Mouse (Mus musculus) heart, embryonic 13.5 days (tissue): Measurements from ENCODE around the gene Lilrb4a. TPM values are rescaled to one million over a fixed set of nuclear protein-coding genes. Genes with fewer than 3 reads are reported as not detected.
"Not testable (repeated sequence)": the region's sequence is repeated elsewhere in the genome, so short reads cannot be mapped to it uniquely, and the experiment has no call there.

Experiments used
- ATAC-seq: fragments of 200-750 bp; cut with Nextera tagmentation; 2 replicates; pipeline ENCODE4 v1.8.0; 2017; ENCODE audit warnings: moderate TSS enrichment; ENCODE audit not compliant: insufficient number of reproducible peaks, low FRiP score, low TSS enrichment; ENCODE audit errors: extremely low read depth
- H3K27ac ChIP-seq: fragments of 300-500 bp; sonication (generic); replicated peaks from 2 replicates; pipeline ENCODE4 v1.5.1; 2015; ENCODE audit warnings: moderate library complexity, mild to moderate bottlenecking, inconsistent platforms
- H3K27me3 ChIP-seq: fragments of 300-500 bp; sonication (generic); replicated peaks from 2 replicates; pipeline ENCODE4 v1.6.1; 2015; ENCODE audit warnings: mild to moderate bottlenecking, inconsistent platforms
- H3K36me3 ChIP-seq: fragments of 300-500 bp; sonication (generic); 2 replicates; pipeline ENCODE4 v1.6.1; 2015; ENCODE audit warnings: mild to moderate bottlenecking, inconsistent platforms
- H3K4me1 ChIP-seq: fragments of 300-500 bp; sonication (generic); 2 replicates; pipeline ENCODE4 v1.6.1; 2015; ENCODE audit warnings: inconsistent platforms
- H3K4me2 ChIP-seq: fragments of 300-500 bp; sonication (generic); 2 replicates; pipeline ENCODE4 v1.6.1; 2015; ENCODE audit warnings: inconsistent platforms, mild to moderate bottlenecking, moderate library complexity
- H3K4me3 ChIP-seq: fragments of 300-500 bp; sonication (generic); 2 replicates; pipeline ENCODE4 v1.5.1; 2015; ENCODE audit warnings: moderate library complexity, mild to moderate bottlenecking, inconsistent platforms
- H3K9ac ChIP-seq: fragments of 300-500 bp; sonication (generic); 2 replicates; pipeline ENCODE4 v1.6.1; 2015; ENCODE audit warnings: inconsistent platforms, mild to moderate bottlenecking, moderate library complexity
- H3K9me3 ChIP-seq: fragments of 300-500 bp; sonication (generic); 2 replicates; pipeline ENCODE4 v1.6.1; 2016; ENCODE audit warnings: inconsistent platforms
- WGBS: fragments of 180-500 bp; shearing (Covaris S2); methylation state at CpG from one replicate; pipeline ENCODE4 v1.1.7; 2015; ENCODE audit warnings: mixed read lengths; 5-methylcytosine and 5-hydroxymethylcytosine counted together
- polyA plus RNA-seq: library from polyadenylated mRNA; unstranded; fragments of >200 nt; fragmentation: Nextera tagmentation; extraction: Ambion mirVana; gene quantifications from 2 replicates; pipeline ENCODE4 v1.2.1, GENCODE M21; 2015

Lilrb4a gene
- polyA plus RNA-seq, result 2.2 and 2.8 TPM in 2 replicates

GRCm38 (mm10) chr10:51490691-51491090, at the start of gene Lilrb4a:
Gene Lilrb4a (plus strand): TSS chr10:51490956.
- not testable (repeated sequence) for H3K4me1 ChIP-seq, H3K4me3 ChIP-seq, H3K9me3 ChIP-seq, H3K36me3 ChIP-seq, H3K27ac ChIP-seq, H3K27me3 ChIP-seq, H3K4me2 ChIP-seq, ATAC-seq, H3K9ac ChIP-seq
- WGBS, result no CpG with 5 or more reads among the region's 2 CpGs

GRCm38 (mm10) chr10:51451610-51452009, 39.1 kb upstream of the Lilrb4a start:
- Histone ChIP-seq H3K27ac (no peak overlapping the region), H3K4me3 (no peak overlapping the region), H3K36me3 (no peaks in the 10 kb centered on the region), H3K4me1 (no peaks in the 10 kb centered on the region), H3K9me3 (no peaks in the 10 kb centered on the region), H3K9ac (no peak overlapping the region), H3K4me2 (no peak overlapping the region), H3K27me3 (no peaks in the 10 kb centered on the region)
- WGBS, result 61% methylated on average over 4 of the region's 4 CpGs
- no peak for ATAC-seq

- Histone ChIP-seq H3K4me3 (no peak overlapping the region), H3K36me3 (no peaks in the 10 kb centered on the region), H3K27ac (no peak overlapping the region), H3K4me1 (no peaks in the 10 kb centered on the region), H3K4me2 (no peak overlapping the region), H3K27me3 (no peaks in the 10 kb centered on the region), H3K9me3 (no peaks in the 10 kb centered on the region), H3K9ac (no peak overlapping the region)
- no peak for ATAC-seq
- 66% methylated on average over 1 of the region's 1 CpGs for WGBS
These were observed 37.0 kb upstream of the Lilrb4a start for GRCm38 (mm10) chr10:51453616-51454298.

GRCm38 (mm10) chr10:51454365-51454764, 36.4 kb upstream of the Lilrb4a start:
- H3K4me1 ChIP-seq, result no peaks in the 10 kb centered on the region
- WGBS, result 54% methylated on average over 1 of the region's 1 CpGs
- no peak overlapping the region for H3K4me2 ChIP-seq
- ATAC-seq, result no peak
- H3K27ac ChIP-seq, result no peak overlapping the region
- H3K9ac ChIP-seq, result no peak overlapping the region
- no peaks in the 10 kb centered on the region for H3K36me3 ChIP-seq
- H3K27me3 ChIP-seq, result no peaks in the 10 kb centered on the region
- H3K4me3 ChIP-seq, result no peak overlapping the region
- H3K9me3 ChIP-seq, result no peaks in the 10 kb centered on the region

- Histone ChIP-seq H3K36me3 (no peaks in the 10 kb centered on the region), H3K27ac (no peak overlapping the region), H3K27me3 (no peaks in the 10 kb centered on the region), H3K9ac (no peak overlapping the region), H3K4me3 (no peak overlapping the region), H3K4me2 (no peak overlapping the region), H3K9me3 (no peaks in the 10 kb centered on the region), H3K4me1 (no peaks in the 10 kb centered on the region)
- 64% methylated on average over 1 of the region's 1 CpGs for WGBS
- no peak for ATAC-seq
These were observed 35.0 kb upstream of the Lilrb4a start for GRCm38 (mm10) chr10:51455762-51456161.

GRCm38 (mm10) chr10:51456369-51456768, 34.4 kb upstream of the Lilrb4a start:
- Histone ChIP-seq H3K4me2 (no peak overlapping the region), H3K36me3 (no peaks in the 10 kb centered on the region), H3K9ac (no peak overlapping the region), H3K9me3 (no peaks in the 10 kb centered on the region), H3K27ac (no peak overlapping the region), H3K27me3 (no peaks in the 10 kb centered on the region), H3K4me1 (no peaks in the 10 kb centered on the region), H3K4me3 (no peak overlapping the region)
- 67% methylated on average over 4 of the region's 4 CpGs for whole genome bisulfite sequencing
- ATAC-seq, result no peak

GRCm38 (mm10) chr10:51463800-51464199, 27.0 kb upstream of the Lilrb4a start:
- not testable (repeated sequence) for H3K27ac ChIP-seq, H3K4me1 ChIP-seq, H3K27me3 ChIP-seq, H3K4me3 ChIP-seq, H3K9ac ChIP-seq, ATAC-seq, H3K9me3 ChIP-seq, H3K36me3 ChIP-seq, H3K4me2 ChIP-seq
- WGBS, result 57% methylated on average over 4 of the region's 4 CpGs

- H3K4me1 ChIP-seq, H3K27me3 ChIP-seq, ATAC-seq, H3K9me3 ChIP-seq, H3K36me3 ChIP-seq, H3K27ac ChIP-seq, H3K4me3 ChIP-seq, H3K9ac ChIP-seq, H3K4me2 ChIP-seq: not testable (repeated sequence)
- WGBS, result 71% methylated on average over 1 of the region's 3 CpGs
These were observed 10.4 kb upstream of the Lilrb4a start, which contains the start of the genes Gm49339 and Lilr4b for GRCm38 (mm10) chr10:51480397-51480796. Gene Gm49339 (plus strand): TSS chr10:51480612. Gene Lilr4b (plus strand): TSS chr10:51480632.

GRCm38 (mm10) chr10:51520021-51520420, 29.3 kb downstream of the Lilrb4a start:
- Histone ChIP-seq H3K27ac (no peak overlapping the region), H3K4me1 (no peaks in the 10 kb centered on the region), H3K9ac (no peak overlapping the region), H3K27me3 (no peaks in the 10 kb centered on the region), H3K4me2 (no peak overlapping the region), H3K4me3 (no peak overlapping the region), H3K36me3 (no peaks in the 10 kb centered on the region), H3K9me3 (no peaks in the 10 kb centered on the region)
- ATAC-seq, result no peak

GRCm38 (mm10) chr10:51521453-51521852, 30.7 kb downstream of the Lilrb4a start:
- Histone ChIP-seq H3K4me2 (no peak overlapping the region), H3K4me1 (no peaks in the 10 kb centered on the region; the same call in 1 of the 2 replicates), H3K36me3 (no peaks in the 10 kb centered on the region), H3K27ac (no peak overlapping the region), H3K9me3 (no peaks in the 10 kb centered on the region), H3K9ac (no peak overlapping the region), H3K27me3 (no peaks in the 10 kb centered on the region), H3K4me3 (no peak overlapping the region)
- no peak for ATAC-seq

- Histone ChIP-seq H3K4me2 (no peak overlapping the region), H3K36me3 (no peaks in the 10 kb centered on the region), H3K9me3 (no peaks in the 10 kb centered on the region), H3K27ac (no peak overlapping the region), H3K27me3 (no peaks in the 10 kb centered on the region), H3K9ac (no peak overlapping the region), H3K4me1 (peaks cover 10% of the 10 kb centered on the region), H3K4me3 (no peak overlapping the region)
- WGBS, result 62% methylated on average over 7 of the region's 7 CpGs
- no peak for ATAC-seq
These were observed 35.3 kb downstream of the Lilrb4a start for GRCm38 (mm10) chr10:51526090-51526489.

- Histone ChIP-seq H3K27ac (no peak overlapping the region), H3K4me2 (no peak overlapping the region), H3K9ac (no peak overlapping the region), H3K9me3 (no peaks in the 10 kb centered on the region), H3K4me3 (no peak overlapping the region), H3K4me1 (peaks cover 10% of the 10 kb centered on the region), H3K27me3 (no peaks in the 10 kb centered on the region), H3K36me3 (no peaks in the 10 kb centered on the region)
- 54% methylated on average over 4 of the region's 4 CpGs for WGBS
- no peak for ATAC-seq
These were observed 35.9 kb downstream of the Lilrb4a start for GRCm38 (mm10) chr10:51526633-51527032.
